Mouse (Mus musculus): ENCODE results near the gene Gtf2e1.

Gtf2e1 gene

DNA sequence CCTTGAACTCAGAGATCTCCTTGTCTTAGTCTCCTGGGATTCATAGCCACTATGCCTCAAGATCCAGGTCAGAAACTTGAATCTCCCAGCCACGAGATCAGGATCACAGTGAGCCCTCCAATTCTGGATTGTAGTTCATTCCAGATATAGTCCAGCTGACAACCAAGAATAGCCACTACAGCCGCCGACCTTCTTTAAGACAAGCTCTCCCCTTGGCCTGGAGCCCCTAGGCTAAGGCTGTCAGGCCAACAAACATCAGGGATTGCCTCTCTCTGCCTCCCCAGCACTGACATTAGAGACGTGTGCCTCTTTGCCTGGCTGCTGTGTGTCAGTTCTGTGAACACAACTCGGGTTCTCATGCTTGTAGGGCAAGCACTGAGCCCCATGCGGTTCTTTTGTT lies 1.2 kb upstream of the Gtf2e1 start:
- DNase-seq = no peak

DNA sequence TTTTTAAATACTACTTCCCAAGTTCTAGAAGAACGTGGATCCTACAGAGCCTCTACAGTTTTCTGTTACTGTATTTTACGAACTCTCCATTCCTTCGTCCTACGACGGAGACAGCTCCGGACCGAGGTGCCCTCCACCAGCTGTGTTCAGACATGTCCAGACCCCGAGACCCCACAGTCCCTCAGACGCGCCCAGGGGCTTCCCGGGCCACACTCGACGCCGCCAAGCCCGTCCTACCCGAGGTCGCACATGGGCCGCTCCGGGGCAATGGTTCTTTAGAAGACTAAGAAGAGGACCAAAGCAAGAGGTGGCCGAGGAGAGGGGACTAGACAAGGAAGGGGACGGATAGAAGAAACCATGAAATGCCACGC lies 364 bp downstream of the Gtf2e1 start:
- no peak for DNase-seq

DNA sequence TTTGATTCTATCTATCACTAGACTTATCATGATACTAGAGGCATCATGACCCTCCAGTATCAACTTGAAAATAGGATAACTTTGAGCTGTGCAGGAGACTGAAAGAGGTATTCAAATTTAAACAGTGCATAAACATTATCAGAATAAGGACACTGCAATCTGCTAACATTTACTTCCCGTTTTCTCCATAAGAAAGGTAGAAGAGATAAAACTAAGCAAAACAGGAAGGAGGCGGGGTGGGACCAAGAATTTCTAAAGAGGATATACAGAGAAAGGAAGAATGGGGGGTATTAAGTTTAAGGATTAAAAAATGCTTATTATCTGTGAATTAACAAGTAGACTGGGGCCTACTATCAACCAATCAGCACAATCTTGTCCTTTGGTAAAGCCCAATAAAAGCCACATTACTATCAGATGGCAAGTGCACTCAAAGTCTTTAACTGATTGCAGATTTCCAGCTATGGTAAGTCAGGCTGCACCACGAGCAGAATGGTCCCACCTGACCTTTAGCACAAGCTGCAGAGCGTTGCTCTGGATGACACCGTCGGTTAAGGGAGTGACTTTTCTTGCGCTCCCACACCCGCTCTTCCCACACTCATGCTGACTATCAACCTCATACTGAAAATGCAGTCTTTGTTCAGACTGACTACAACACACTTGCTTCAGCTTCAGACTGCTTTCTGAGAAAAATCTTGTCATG lies 6.1 kb downstream of the Gtf2e1 start:
- DNase-seq = no peak

DNA sequence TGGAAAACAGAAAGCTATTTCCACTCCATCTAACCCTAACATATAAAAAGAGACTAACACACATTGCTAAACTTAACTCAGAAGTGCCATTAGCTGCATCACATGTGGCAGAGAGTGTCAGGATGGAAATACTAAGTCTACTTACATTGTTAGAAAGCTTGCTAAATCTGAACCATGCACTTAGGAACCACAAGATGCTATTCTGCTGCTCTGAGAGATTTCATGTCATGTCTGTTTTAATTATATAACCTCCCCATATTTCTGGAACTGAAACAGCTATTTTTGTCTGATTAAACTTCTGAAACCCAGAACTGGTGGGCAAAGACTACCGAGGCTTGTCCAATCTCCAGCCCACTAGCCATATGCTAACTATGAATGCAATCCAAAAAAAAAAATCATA lies 7.5 kb downstream of the Gtf2e1 start:
- DNase-seq = no peak

DNA sequence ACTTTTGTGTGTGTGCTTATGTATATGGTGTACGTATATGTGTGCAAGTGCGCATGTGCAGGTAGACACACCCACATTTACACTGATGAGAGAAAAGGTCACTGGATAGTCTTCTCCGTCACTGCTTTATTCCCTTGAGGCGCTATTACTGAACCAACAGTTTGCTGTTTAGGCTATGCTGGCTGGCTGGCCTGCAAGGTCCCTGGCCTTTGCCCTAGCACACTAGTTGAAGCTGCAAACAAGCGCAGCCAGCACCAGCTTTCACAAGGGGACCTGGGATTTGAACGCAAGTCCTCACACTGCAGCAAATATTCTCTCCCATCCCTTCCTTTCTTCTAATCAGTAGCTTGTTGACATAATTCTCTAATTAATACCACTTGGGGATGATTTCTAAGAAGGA lies 9.4 kb downstream of the Gtf2e1 start:
- DNase-seq = no peak

DNA sequence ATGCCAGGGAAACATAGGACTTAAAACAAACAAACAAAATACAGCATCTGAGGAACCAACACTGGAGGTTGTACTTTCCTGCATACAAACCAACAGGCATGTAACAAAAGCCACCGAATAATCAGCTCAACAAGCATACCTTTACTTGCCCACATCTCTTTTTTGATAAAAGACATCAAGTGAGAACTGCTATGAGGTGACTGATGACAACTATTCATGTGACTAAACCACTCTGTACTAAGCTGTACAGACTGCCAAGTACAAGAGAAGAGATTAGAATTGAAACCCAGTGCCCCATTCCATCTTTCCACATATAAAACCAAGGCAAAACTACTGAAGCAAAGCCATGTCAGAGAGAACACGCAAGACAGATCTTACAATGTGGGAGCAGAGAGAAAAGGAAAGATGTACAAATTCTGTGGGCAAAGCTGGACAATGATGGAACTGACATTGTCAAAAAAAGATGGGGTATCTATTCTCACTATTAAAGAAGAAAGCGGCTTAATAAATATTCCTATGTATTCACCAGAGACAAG lies 12.8 kb downstream of the Gtf2e1 start:
- no peak for DNase-seq

DNA sequence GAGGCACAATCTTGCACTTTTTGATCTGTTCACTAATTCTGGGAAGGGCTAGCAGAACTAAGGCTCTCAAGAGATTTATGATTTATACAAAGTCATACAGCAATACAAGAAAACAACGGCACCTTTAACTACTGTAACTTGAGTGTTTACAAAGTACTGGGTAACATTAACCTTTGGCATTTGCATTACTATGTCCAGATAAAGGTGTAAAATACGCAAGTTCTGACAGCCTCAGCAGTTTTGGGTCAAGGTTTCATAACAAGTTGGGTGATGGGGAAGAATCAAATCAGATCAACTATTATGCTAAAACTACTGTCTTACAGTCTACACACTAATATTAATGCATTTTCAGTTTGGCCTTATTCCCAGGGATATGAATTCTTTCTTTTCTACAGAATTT lies 14.5 kb downstream of the Gtf2e1 start:
- DNase-seq = no peak

DNA sequence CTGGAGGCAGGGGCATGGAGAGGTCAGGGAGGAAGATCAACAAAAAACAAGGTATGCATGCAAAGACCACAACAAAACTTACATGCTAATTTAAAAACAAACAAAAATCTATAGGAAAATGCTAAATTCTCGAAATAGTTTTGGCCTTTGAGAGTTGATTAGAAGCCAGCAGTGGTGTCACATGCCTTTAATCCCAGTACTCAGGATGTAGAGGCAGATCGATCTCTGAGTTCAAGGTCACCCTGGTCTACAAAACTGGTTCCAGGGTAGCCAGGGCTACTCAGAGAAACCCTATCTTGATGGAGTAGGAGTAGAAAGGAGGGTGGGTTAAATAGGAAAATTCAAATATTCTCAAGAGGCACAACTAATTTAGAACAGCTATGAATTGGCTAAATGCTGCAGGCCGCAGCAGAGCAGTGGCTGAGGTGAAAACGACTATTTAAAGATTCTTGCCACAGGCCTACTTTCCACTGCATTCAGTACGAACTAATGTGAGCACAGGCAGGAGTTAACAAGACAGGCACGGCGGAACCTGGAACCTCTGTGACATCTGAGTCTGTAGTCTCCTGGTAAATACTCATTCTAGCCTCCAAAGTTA lies 17.4 kb downstream of the Gtf2e1 start:
- DNase-seq = no peak

DNA sequence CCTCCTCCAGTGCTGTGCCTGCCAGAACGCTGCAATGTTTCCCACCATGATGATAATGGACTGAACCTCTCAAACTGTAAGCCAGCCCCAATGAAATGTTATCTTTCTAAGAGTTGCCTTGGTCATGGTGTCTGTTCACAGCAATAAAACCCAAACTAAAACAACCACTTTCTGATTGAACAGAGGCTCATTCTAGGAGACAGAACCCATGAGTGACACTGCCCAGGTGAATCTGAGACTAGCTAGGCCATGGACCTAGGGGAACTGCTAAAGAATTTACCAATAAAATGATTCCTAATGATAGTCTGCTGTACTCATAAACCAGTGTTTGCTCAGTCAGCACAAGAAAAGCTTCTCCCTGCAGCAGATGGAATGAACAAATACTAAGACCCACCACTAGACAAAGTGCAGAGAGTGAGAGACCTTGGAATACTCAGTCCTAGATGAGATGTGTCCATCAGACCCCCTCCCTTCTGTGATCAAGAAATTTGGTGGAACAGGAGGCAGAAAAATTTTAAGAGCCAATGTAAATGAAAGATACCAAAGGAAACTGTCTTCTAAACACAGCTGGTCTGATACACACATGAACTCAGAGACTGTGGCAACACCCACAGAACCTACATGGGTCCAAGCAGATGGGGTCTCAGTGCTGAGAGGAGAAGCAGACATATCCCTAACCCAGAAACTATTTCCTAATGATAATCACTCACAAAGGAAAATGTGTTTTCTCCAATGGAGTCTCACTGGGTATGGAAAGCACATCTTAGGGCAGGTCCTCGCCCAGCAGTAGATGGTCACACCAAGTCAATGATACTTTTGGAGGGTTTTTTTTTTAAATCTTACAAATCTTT lies 19.2 kb downstream of the Gtf2e1 start:
- DNase-seq = no peak

DNA sequence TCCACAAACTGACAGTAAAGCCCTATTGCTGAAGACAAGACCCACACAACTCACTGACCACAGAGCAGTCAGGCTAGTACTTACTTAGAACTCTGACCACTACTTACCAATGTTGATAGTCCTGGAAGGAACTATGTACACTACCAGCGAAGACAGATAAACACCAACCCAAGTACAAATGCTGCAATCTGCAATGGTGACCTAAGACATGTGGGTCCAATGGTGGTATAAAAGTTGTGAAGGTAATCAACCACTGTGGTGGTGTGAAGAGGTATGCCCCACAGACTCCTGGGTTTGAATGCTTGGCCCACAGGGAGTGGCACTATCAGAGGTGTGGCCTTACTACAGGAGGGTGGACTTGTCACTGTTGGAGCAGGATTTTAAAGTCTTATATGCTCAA lies 19.9 kb downstream of the Gtf2e1 start:
- DNase-seq = no peak

DNA sequence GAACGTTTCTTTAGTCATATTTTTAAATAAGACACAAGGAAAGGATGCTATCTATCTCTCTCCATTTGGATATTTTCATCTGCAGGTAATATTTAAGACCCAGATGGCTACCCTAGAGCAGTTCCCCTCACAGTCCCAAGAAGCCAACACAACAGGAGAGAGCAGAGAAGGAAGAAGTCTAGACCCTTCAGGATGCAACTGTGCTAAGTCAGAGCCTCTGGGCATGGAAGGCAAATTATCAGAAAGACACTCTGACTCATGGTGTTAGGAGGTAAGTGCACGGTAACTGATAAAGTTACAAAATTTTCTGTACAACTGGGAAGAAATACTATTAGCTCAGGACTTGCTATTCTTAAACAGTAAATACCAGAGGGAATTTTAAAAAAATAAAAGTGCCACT lies 20.9 kb downstream of the Gtf2e1 start:
- DNase-seq = no peak

DNA sequence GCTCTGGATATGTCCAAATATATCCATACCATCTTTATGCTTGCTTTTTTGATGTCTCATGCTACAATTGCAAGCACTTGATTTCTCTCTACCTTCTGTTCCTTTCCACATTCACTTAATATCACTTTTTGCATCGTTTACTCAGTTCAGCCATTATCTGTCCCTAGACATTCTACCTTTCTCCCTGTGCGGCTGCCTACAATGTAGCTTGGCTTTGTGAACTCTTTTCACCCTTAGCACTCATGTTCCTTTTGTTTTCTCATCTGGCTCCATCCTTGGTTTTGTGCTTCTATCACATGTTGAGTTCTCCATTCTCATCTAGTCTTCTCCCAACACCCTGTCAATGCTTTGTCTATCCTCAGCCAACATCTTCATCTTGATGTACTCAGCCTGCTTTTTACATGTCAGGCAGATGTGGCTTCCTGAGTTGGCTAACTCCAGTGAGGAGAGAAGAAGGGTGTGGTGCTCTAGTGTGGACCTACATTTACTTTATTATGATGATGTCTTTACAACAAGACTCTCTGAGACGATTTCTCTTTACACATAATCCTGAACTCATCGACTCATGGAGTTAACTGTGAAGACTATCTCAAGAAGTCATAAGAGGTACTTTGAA lies 21.9 kb downstream of the Gtf2e1 start:
- no peak for DNase-seq

DNA sequence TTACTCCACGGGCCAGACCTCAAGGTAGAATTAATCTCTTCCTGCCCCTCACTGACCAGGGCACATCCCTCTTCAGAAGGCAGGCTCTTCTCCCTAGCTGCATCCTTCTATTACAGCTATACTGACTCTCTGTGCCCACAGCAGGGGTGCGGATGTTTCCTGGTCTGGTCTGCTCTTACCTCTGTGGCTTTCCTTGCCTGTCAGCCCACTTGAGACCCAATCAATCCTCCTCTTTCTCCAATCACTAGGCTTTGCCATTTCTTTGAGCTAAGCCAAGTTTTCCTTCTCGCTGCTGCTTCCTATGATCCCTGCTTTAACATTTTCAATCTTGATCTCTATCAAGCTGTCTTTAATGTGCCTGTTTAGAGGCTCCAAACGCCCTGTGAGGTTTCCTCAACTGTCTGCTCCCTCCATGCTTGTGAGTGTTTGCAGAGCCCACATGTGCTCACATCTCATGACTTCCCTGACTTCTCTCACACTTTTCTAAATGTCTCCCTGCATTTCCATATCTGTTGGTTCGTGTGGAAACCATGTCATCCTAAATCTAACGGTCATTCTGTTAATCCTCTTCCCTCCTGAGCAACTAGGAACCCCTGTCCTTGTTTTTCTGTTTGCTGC lies 23.1 kb downstream of the Gtf2e1 start:
- DNase-seq = no peak

DNA sequence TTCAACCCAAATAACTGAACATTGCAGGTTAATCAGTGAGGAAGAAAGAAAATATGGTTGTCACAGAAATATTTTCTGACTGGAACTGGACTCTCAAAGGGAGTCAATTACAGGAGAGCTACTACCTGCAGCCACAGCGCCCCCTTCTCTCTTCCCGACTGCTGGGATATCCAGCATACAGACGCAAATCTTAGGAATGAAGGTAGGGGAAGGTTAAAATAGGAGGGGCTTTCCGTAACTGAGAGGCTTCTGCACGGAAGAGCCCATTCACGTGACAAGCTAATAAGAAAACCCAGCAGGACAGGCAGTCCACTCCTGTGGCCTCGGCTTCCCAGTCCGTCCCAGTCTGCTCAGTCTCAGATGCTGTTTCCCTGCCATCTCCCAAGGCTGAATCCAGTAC lies 24.9 kb downstream of the Gtf2e1 start:
- DNase-seq = no peak

DNA sequence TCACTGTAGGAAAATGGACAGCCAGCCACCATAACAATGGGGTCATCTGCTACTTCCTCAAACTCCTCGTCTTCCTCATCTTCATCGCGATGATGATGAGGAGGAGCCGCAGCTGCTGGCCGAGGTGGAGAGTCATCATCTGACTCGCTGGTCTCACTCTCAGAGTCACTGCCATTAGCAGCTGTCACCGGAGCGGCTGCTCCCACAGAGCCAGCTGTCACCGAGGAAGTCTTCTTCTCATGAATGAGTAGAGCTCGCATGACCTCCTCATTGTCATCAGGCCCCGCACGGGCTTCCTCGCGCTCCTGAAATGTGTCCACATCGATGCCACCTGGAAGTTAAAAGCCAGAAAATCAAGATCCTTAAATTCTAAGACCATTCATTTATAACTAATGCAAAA lies 28.1 kb downstream of the Gtf2e1 start:
- no peak for DNase-seq

DNA sequence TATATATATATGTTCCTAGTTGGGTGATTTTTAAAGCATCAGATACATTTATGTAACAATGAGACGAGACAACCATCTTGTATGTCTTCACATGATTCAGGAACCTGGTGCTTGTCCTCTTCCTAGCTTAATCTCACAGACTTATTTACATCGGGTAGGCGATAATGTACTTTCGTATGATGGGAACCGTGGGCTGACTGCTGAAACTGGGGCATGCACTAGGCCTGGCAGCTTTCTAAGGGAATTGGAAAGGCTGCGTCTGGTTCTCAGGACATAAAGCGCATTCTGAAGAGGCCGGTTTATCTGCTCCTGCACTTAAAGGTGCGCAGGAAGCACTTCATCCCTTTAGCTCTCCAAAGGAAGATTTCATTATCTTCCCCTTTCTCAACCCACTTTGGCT lies 32.8 kb downstream of the Gtf2e1 start:
- no peak for DNase-seq

DNA sequence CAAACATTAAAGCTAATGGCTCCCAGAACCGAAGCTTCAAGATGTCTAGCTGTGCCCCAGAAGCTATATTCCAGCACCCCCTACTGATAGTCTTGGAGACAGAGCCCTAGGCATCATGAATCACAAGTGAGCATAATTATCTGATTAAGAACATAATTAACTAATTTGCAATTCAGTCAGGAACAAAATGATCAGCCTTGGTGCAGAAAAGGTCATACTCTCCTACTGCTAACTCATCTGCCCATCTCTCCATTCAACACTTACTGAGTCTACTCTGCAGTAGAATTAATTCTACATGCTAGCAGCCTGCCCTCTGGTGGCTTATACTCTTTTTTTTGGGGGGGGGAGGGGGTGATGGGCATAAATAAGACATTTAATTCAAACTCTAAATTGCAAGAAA lies 35.1 kb downstream of the Gtf2e1 start:
- DNase-seq = no peak

DNA sequence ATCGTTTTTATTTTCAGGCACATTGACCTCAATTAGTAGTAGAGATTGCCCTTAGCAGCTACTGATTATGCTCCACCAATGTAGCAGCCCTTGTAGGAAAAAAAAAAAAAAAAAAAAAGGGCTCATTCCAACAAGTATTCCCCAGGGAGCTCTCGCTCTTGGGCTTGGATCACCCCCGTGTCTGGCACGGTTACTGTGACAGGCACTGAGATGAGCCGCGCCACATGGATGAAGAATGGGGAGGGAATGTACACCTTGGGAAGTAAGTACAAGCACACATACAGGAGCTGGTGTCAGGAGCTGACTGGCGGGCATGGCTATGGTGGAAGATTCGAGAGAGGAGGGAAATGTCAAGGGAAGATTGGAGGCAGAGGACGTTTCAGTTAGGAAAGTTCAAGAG lies 41.0 kb downstream of the Gtf2e1 start:
- no peak for DNase-seq

DNA sequence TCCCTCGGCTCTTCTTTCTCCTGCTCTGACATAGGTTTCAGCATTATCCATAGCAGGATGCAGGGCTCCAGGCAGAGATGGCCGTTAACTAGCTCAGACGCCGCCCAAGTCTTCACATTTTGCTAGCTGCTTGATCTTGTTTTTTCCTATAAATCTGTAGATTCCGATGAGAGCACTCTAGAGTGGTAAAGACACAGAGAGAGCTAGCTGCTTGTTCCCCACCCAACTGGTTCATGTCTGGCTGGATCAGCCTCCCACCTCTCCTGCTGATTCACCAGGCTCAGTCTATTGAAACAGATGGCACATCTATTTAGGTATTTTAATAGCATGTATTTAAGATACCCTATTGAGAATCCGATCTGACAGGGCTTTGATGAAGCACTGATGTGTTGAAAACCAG lies 44.6 kb downstream of the Gtf2e1 start:
- no peak for DNase-seq

DNA sequence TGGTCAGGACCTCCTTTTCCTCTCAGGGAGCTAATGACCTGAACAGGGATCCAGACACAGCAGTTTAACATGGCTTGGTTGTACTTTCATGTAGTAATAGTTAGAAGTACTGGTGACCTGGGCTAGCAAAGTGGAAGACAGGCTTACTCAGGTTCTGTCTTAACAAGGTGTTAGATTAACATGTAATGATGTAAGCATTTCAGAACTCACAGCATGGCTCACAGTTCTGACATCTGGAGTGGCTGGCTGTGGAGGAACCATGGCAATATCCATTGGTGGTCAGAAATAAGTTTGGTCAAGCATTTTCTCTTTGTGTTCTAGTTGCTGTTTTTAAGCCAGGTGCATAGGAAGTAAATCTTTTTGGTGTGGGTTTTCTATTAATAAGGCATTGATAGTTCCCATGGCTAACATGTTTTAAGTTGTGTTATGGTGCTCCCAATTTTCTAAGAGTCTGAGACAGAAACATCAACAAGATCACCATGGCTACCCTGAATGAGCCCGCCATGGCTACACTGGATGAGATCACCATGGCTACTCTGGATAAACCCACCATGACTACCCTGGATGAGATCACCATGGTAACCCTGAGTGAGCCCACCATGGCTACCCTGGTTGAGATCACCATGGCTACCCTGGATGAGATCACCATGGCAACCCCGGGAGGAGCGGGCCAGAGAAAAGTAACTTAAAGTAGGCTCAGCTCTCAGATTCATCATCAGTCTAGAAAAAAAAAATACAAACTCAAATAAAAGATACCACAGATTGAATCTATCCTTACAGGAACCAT lies 52.6 kb downstream of the Gtf2e1 start:
- DNase-seq = no peak

DNA sequence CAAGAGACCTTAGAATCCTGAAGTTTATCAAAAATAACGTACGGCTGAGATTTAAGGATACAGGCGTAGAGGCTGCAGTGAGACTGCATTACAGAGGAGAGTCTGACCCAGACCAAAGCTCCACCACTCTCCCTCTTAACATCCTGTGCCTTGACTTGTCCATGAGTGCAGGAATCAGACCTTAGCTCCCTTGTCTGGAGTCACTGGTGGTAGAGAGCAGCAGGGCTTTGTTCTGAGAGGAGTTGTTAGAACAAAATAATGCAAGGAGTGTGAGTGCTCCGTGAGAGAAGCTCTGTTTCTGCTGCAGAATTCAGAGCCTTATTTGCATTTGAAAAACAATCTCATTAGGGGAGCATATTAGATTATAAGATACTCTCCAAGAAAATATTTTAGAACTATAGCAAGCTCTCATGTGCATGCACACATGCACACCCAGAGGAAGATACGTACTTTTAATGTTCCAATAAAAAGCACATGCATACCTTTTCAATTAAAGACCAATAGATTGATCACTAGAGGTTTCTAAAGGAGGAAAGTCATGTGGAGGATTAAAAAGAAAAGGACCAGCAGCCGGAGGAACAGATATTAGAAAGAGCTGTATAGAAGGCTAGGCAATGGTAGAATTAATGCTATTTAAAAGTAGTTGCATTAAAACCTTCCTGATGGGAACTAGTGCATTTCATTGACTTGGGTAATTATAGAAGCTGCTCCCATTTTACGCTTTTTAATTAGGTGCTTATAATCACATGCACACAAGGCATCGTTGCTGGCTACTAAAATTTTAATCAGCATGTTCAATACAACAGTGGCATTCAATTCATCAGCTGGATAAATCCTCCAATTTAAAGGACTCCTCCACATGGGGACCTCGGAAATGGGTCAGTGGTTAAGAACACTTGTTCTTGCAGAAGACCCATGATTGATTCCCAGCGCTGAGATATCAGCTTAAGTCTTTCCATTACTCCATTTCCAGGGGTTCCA lies 61.0 kb downstream of the Gtf2e1 start:
- DNase-seq = no peak

Data from thymus, postnatal 4 days (tissue).